Mouse (Mus musculus): Measurements from ENCODE around the gene Rexo1. TPM values are rescaled to one million over a fixed set of nuclear protein-coding genes. Genes with fewer than 3 reads are reported as not detected.
"Not testable (repeated sequence)": the region's sequence is repeated elsewhere in the genome, so short reads cannot be mapped to it uniquely, and the experiment has no call there.

Gene Rexo1
- 10 to 100 TPM; 11.3 to 18.6 (median 14.9) TPM for polyA plus RNA-seq (2017; shearing (Covaris generic))

GRCm38 (mm10) chr10:80561116-80561944, at the start of gene Rexo1:
Rexo1 (minus strand) TSS chr10:80561560.
- ATAC-seq = peak; percentile 92

DNA sequence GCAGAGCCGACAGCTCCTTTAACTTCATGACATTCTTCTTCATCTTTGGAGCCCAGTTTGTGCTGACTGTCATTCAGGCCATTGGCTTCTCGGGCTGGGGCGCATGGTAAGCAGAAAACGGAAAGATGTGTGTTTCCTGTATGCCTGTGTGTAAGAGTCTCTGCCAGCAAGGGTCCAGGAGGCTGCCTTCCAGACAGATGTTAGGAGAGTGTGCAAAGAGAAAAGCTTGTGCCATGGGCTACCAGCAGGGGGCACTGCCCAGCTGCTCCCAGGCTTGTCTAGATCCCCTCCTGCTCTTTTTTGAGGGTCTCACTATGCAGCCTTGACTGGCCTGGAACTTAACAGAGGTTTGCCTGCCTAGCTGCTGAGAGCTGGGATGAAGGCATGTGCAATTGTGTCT, 49.7 kb upstream of the Rexo1 start:
- ATAC-seq = peak; percentile 44

DNA sequence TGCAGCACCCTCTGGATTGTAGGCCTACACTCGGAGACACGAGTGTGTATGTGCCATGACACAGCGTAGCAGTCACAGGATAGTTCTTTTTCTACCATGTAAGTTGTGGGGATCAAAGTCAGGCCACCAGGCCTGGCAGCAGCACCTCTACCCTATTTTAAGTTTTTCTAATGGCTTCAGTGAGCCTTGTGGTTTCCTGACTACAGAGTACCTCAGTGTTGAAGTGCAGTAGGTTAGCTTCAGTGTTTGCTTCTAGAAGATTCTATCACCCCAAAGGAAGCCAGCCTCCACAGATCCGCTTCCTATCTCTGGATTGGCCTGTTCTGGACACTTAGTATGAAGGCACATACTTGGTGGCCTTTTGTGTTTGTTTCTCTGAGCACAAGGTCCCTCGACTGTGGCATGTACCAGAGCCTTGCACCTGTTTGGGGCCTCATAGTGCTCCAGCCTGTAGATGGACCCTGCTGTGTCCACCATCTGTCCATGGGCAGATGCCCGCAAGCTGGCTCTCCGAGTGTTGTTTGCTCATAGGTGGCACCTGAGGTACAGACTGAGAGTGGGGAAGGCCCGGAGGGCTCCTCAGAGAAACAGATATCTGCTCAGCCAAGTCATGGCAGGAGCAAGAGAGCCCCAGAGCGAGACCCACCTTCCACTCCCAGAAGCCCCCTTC, 48.9 kb upstream of the Rexo1 start:
- ATAC-seq = peak; percentile 44

GRCm38 (mm10) chr10:80609269-80609924, 48.0 kb upstream of the Rexo1 start:
- ATAC-seq = no peak

DNA sequence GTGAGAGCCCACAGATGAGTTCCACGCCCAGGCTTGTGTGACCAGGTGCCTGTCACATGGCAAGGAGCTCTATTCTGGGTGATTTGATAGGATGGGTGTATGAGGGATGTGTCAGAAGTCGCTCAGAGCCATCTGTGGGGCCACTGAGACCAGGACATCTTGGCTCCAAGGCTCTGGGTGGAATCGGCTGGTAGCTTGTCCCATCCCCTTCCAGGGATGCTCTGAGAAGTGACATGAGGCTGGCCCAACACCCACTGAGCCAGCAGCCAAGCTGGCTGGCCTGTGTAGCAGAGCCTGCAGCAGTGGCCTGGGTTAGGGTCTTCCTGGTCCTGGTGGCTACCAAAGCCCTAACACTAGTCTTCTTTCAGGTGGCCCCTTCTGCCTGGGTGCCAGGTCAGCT, 47.1 kb upstream of the Rexo1 start:
- ATAC-seq = no peak

DNA sequence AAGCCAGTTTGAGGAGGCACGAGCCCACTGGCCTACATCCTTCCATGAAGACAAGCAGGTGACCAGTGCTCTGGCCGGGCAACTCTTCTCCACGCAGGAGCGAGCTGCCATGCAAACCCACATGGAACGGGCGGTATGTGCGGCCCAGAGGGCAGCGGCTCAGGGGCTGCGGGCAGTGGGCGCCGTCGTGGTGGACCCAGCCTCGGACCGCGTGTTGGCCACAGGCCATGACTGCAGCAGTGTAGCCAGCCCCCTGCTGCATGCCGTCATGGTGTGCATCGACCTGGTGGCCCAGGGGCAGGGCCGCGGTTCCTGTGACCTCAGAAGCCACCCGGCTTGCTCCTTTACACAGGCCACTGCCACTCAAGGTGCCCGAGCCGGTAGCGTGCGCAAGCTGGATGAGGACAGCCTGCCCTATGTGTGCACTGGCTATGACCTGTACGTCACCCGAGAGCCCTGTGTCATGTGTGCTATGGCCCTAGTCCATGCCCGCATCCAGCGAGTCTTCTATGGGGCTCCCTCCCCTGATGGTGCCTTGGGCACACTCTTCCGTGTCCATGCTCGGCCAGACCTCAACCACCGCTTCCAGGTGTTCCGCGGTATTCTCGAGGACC, 45.5 kb upstream of the Rexo1 start:
- no peak for ATAC-seq

DNA sequence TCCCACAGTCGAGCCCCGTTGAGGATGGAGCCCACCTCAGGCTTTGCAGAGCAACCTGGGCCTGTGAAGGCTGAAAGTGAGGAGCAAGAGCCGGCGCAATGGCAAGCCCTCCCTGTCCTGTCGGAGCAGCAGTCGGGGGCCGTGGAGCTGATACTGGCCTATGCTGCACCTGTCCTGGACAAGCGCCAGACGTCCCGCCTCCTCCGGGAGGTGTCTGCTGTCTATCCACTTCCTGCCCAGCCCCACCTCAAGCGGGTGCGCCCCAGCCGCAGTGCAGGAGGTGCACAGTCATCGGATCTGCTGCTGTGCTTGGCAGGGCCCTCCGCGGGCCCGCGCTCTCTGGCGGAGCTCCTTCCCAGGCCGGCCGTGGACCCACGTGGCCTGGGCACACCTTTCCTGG, 44.9 kb upstream of the Rexo1 start:
- ATAC-seq = peak; percentile 36

DNA sequence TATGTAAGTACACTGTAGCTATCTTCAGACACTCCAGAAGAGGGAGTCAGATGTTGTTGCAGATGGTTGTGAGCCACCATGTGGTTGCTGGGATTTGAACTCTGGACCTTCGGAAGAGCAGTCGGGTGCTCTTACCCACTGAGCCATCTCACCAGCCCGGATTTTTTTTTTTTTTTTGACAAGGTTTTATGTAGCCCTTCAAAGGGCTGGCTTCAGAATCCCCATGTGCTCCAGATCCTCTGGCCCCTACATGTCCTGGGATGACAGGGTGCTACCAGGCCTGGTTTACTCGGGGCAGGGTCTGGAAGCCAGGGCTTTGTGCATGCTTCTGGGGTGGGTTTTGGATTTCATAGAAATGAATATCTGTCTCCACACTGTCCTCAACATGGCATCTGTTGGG, 44.4 kb upstream of the Rexo1 start, which contains the start of gene Gm49322:
Gene Gm49322 (plus strand): TSS at position 301 of the 400 bp plus-strand sequence.
- ATAC-seq = not testable (repeated sequence)

- ATAC-seq = no peak
Observed at GRCm38 (mm10) chr10:80604988-80605387, 43.6 kb upstream of the Rexo1 start.

- ATAC-seq = no peak
Observed at GRCm38 (mm10) chr10:80604001-80604509, 42.7 kb upstream of the Rexo1 start.

- peak; percentile 4 for ATAC-seq
Observed at GRCm38 (mm10) chr10:80603364-80603763, 42.0 kb upstream of the Rexo1 start.

GRCm38 (mm10) chr10:80602698-80603325, 41.5 kb upstream of the Rexo1 start, which contains the start of the genes Scamp4 and Adat3:
Scamp4 (plus strand) TSS chr10:80602872.
Adat3 (plus strand) TSS chr10:80602880.
- peak; percentile 85 for ATAC-seq

- no peak for ATAC-seq
Observed at GRCm38 (mm10) chr10:80596318-80596717, 35.0 kb upstream of the Rexo1 start.

DNA sequence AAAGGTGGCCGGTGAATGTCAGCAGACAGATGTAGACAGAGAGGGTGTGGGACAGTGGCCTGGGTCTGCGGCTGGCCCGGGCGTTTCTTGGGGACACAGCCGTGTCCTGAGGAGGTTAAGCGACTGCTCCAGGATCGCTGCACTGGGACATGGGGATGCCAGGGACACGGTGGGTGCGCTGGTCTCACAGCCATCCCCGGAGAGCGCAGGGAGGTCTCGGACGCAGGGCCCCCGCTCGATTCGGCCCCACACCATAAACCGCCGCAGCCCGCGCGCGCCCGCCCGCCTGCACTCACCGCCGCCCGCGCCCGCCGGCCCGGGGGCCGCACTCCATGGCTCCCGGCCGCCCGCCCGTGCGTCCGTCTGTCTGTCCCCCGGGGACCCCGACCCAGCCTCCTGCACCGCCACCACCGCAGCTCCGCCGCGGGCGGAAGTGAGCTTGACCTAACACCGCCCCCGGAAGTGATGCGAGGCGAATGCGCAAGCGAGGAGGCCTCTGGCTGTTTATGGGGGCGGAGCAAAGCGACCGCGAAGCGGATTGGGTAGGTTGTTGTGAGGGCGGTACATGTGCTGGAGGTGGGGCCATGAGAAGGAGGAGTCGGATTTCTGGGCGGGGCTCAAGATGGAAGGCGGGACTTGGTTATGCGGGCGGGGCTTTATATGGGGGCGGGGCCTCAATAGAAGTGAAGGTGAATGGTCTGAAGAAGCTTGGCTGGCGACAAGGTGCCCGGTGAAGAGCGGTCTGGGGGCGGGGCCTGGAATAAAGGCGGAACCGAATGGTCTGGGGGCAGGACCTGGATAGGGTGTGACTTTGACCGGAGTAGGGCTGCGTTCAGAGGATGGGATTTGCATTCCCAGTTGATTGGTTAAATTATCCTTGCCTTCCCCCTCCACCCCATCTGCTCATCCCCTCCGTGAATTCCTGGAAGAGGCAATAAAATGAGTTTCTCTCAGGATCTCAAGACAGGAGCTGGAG, 28.8 kb upstream of the Rexo1 start, which contains the start of gene Abhd17a:
Gene Abhd17a (minus strand): TSS at position 463 of the 976 bp plus-strand sequence.
- ATAC-seq = peak; percentile 99

DNA sequence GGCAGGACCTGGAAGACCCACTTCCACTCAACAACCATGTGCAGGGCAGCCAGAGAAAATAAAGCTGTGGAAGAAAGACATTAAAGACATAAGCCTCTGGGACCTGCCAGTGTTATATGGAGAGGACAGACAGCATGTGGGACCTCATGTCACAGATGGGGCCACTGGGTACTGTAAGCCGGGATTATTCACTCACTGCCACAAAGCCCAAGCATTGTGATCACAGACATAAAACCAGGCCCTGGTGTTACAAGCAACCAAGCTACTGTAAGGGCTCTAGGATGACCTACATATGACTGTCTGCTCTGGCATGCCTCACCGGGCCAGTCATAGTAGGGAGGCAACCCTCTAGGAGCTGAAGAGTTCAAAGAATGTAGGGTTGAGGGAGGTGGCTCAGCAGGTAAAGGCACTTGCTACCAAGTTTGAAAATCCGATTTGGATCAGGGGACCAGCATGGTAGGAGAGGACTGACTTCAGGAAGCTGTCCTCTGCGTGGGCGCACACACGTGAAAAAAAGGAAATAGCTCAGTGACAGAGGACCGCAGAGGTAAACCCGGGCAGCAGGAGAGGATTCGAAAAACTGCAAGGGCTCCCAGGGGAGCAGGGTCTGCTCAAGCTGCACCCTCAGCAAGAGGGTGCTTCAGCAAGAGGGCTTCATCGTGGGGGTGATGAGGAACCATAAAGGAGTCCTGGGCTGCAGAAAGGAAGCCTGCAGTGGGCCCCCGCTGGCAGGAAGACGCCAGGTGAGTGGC, 27.9 kb upstream of the Rexo1 start:
- ATAC-seq = peak; percentile 29

DNA sequence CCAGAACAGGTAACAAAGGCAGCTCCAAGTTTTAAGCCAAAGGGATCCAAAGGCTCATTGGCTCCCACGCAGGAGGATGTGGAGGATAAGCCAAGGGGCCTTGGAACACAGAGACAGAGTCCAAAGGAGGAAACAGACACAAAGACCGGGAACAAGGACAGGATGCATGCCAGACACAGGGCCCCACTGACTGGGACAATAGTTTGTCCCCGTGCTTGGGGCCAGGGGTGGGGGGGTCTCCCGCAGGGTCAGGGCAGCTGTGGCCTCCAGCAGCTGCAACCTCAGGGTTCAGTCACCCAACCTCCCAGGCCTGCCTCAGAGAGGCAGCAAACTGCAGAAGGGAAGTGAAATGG, 25.9 kb upstream of the Rexo1 start:
- ATAC-seq = no peak

DNA sequence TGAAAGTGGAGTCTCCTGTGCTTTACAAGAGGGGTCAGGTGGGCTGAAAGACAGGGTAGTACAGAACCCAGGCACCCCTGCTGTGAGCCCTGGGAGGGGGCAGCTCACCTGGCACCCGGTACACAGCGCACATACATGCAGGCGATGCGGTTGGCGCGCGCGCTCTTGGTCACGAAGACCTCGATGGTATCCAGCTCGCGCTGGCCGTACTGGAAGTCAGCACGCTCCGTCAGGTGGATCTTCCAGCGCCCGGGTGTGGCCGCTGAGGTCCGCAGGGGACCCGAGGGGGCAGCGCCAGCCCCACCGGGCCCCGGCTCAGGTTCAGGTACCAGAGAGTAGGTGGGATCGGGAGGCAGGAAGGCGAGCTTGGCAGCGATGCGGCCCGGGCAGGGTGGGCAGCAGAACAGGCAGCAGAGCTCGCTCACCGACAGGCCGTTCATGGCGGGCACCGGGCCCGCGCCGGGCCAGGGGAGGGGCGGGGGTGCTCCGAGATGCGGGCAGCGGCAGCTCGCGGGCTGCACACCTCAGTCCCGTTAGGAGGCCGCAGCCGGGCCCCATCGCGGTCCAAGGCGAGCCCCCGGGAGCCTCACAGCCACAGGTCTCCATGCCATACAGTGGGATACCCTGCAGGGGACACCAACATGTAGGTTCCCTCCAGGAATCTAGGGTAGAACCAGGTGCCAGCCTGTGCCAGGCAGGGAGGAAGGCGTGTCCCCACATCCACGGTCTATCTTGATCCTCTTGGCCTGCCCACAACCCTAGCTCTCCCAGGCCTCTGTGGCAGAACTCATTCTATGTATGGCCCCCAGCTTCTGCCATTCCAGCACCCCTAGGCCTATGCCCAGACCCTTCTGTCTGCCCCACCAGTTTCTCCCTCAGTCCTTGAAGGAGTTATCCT, 25.3 kb upstream of the Rexo1 start:
- ATAC-seq = no peak

DNA sequence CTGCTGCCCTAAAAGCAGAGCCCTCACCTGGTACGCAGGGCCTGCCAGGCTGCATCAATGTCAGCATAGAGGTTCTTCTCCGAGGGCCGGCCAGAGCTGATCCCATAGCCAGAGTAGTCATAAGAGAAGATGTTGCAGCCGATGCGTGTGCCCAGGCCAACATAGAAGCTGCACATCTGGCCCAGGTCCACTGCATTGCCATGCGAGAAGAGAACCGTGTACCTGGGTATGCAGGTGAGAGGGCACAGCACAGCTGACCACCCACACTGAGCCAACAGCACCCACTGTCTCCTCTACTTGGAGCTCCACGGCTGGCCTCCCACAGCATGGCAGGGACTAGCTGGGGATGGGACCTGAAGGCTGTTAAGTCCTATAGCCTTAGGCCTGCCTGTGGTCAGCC, 24.2 kb upstream of the Rexo1 start:
- ATAC-seq = no peak

All from inflammation-experienced regulatory T-cells, adult 6 months (primary cell).